Mouse (Mus musculus) cerebellum, adult (tissue): Measurements from ENCODE around the gene Unc45b.
"Not testable (repeated sequence)": the region's sequence is repeated elsewhere in the genome, so short reads cannot be mapped to it uniquely, and the experiment has no call there.

ENCODE experiments used
- ATAC-seq: cut with Nextera tagmentation; 2 replicates; pipeline ENCODE4 v1.9.2; 2017; ENCODE audit warnings: mild to moderate bottlenecking, moderate library complexity, mixed read lengths; ENCODE audit not compliant: insufficient number of reproducible peaks, low FRiP score, low TSS enrichment

Unc45b gene

GRCm38 (mm10) chr11:82990612-82991385, 80.4 kb downstream of the Unc45b start:
- not testable (repeated sequence) for ATAC-seq

GRCm38 (mm10) chr11:82991469-82992166, 81.3 kb downstream of the Unc45b start, which contains the start of gene Slfn9:
TSS of gene Slfn9 (minus strand) at chr11:82991830.
- ATAC-seq = no peak
